Mouse (Mus musculus) forebrain, embryonic 12.5 days (tissue): ENCODE measurements around the gene Alox15. TPM values are rescaled to one million over a fixed set of nuclear protein-coding genes. Genes with fewer than 3 reads are reported as not detected.
A peak's percentile ranks its signal among the peaks of the same experiment; 100 is the strongest.

ENCODE experiments used
- ATAC-seq: fragments of 200-750 bp; cut with Nextera tagmentation; 2 replicates; pipeline ENCODE4 v1.8.0; 2017; ENCODE audit warnings: moderate TSS enrichment; ENCODE audit not compliant: low FRiP score
- H3K27ac ChIP-seq: fragments of 300-500 bp; sonication (generic); 2 replicates; pipeline ENCODE4 v1.5.1; 2016; ENCODE audit warnings: mild to moderate bottlenecking
- H3K27me3 ChIP-seq: fragments of 300-500 bp; sonication (generic); 2 replicates; pipeline ENCODE4 v1.6.1; 2016; ENCODE audit warnings: mild to moderate bottlenecking
- H3K36me3 ChIP-seq: fragments of 300-500 bp; sonication (generic); replicated peaks from 2 replicates; pipeline ENCODE4 v1.6.1; 2016; ENCODE audit warnings: mild to moderate bottlenecking
- H3K4me1 ChIP-seq: fragments of 300-500 bp; sonication (generic); 2 replicates; pipeline ENCODE4 v1.6.1; 2016
- H3K4me2 ChIP-seq: fragments of 300-500 bp; sonication (generic); 2 replicates; pipeline ENCODE4 v1.6.1; 2016; ENCODE audit warnings: mild to moderate bottlenecking, moderate library complexity
- H3K4me3 ChIP-seq: fragments of 300-500 bp; sonication (generic); replicated peaks from 2 replicates; pipeline ENCODE4 v1.5.1; 2016; ENCODE audit warnings: mild to moderate bottlenecking
- H3K9ac ChIP-seq: fragments of 300-500 bp; sonication (generic); 2 replicates; pipeline ENCODE4 v1.6.1; 2016; ENCODE audit warnings: mild to moderate bottlenecking
- H3K9me3 ChIP-seq: fragments of 300-500 bp; sonication (generic); 2 replicates; pipeline ENCODE4 v1.6.1; 2016
- WGBS: fragments of 180-500 bp; shearing (Covaris S2); methylation state at CpG from one replicate; pipeline ENCODE4 v1.1.7; 2016; 5-methylcytosine and 5-hydroxymethylcytosine counted together
- polyA plus RNA-seq: library from polyadenylated mRNA; unstranded; fragments of >200 nt; fragmentation: Nextera tagmentation; extraction: Ambion mirVana; gene quantifications from 2 replicates; pipeline ENCODE4 v1.2.1, GENCODE M21; 2016

Alox15 gene
- polyA plus RNA-seq, 1 experiment from 2014 or later, result 0.34 TPM

DNA sequence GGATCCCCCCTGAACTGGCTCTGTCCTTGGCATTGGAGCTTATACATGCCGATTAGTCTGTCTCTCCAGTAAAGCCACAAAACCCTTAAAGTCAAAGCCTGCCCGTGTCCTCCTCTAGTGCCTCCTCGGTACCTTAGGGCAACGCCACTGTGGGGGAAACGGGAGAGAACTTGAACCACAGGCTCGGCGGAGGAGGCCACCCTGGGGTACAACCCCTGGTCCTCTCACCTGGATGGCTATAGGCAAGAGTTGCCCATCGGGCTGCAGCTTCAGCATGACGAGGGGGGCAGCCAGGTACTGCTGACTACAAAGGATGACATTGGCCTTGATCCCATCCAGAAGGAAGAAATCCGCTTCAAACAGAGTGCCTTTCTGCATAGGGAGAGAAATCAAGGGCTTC is 4.0 kb downstream of the Alox15 start:
- no peak overlapping the region for H3K4me2 ChIP-seq
- no peak for ATAC-seq
- H3K4me3 ChIP-seq, result no peak overlapping the region
- no peaks in the 10 kb centered on the region for H3K36me3 ChIP-seq
- WGBS, result 85% methylated on average over 10 of the region's 10 CpGs
- no peak overlapping the region for H3K9ac ChIP-seq
- no peaks in the 10 kb centered on the region for H3K9me3 ChIP-seq
- peaks cover 56% of the 10 kb centered on the region for H3K27me3 ChIP-seq
- no peak overlapping the region for H3K27ac ChIP-seq
- H3K4me1 ChIP-seq, result peaks cover 14% of the 10 kb centered on the region

DNA sequence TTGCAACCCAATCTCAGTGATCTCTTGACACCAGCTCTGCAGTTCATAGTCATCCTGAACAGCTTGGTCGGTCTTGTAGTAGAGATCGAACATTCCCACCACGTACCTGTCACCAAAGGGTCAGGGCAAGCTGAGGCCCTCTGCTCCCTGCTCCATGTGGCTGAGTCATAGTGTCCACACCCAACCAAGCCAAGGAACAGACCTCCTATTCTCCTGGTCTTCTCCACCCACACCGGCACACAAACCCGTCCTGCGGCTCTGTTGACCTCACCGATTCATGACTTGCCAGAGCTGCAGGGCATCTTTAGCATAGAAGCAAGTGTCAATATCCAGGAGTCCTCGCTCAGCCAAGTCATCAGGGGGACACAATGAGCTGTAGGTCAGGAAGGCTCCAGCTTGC is 6.3 kb downstream of the Alox15 start:
- WGBS, result 95% methylated on average over 8 of the region's 8 CpGs
- H3K4me3 ChIP-seq, result no peak overlapping the region
- no peak for ATAC-seq

DNA sequence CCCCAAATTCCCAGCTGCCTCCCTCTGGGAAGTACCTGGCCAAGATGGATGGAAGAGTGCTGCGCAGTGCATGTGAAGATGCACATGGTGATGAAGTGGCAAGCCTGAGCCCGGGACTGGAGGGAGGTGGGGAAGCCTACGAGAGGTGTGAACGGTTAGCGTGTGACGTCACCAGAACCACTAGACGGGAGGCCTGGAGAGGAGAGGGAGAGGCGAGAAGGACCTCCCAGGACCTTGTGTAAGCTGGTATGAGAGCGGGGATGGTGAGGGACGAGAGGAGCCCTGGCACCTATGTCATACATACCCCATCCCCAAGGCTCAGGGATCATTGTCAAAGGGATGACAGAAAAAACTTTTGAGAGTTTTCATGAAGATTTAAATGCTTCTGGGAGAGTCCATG is 6.8 kb downstream of the Alox15 start:
- Histone ChIP-seq H3K36me3 (no peaks in the 10 kb centered on the region), H3K4me3 (no peak overlapping the region), H3K27ac (no peak overlapping the region), H3K9me3 (no peaks in the 10 kb centered on the region), H3K4me2 (no peak overlapping the region), H3K27me3 (peaks cover 28% of the 10 kb centered on the region), H3K9ac (no peak overlapping the region), H3K4me1 (no peaks in the 10 kb centered on the region)
- WGBS, result 84% methylated on average over 10 of the region's 10 CpGs
- ATAC-seq, result no peak

More for the DNA sequence above, 6.3 kb downstream of the Alox15 start:
- no peaks in the 10 kb centered on the region for H3K36me3 ChIP-seq
- H3K27me3 ChIP-seq, result peaks cover 33% of the 10 kb centered on the region
- no peaks in the 10 kb centered on the region for H3K4me1 ChIP-seq
- H3K4me2 ChIP-seq, result no peak overlapping the region
- no peak overlapping the region for H3K27ac ChIP-seq
- H3K9ac ChIP-seq, result no peak overlapping the region
- no peaks in the 10 kb centered on the region for H3K9me3 ChIP-seq

DNA sequence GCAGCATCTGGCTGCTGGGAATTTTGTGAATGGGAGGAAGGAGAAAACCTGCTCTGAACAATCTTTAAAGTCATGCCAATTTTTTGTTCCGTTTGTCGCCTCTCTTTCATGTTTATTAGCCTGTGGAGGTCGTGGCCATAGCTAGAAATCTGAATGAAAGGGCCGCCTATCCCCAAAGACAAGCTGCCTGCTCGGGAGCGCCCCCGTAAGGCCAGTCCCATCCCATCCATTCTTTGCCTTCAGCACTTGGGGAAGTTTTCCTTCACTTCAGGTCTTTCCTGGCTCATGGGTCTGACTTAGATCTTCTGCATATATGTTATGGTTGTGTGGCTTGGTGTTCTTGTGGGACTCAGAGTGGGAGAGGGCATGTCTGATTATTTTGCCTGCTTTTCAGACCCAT is 12.3 kb downstream of the Alox15 start:
- 0 out of 2 replicates have a peak, but pooled peaks cover 8% of the 10 kb centered on the region for H3K27me3 ChIP-seq
- H3K9me3 ChIP-seq, result no peaks in the 10 kb centered on the region
- H3K9ac ChIP-seq, result no peak overlapping the region
- 43% methylated on average over 7 of the region's 7 CpGs for WGBS
- H3K4me1 ChIP-seq, result no peaks in the 10 kb centered on the region
- no peak overlapping the region for H3K4me2 ChIP-seq
- H3K27ac ChIP-seq, result no peak overlapping the region
- H3K36me3 ChIP-seq, result no peaks in the 10 kb centered on the region
- ATAC-seq, result no peak
- no peak overlapping the region for H3K4me3 ChIP-seq

DNA sequence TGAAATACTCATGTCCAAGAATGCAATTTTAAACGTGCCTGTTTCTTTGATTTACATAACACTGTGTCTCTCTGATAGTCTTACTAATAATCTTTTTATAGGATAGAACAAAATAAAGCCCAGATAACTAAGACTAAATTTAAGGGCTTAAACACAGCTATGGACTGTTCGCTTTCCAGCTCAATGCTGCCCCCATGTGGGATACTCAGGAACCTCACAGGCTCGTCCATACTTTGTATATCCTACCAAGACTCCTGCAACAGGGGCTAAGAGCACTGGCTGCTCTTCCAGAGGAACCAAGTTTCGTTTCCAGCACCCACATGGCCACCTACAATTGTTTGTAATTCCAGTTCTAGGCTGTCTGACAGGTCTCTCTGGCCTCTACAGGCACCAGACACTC is 17.4 kb downstream of the Alox15 start:
- Histone ChIP-seq H3K27ac (no peak overlapping the region), H3K9ac (no peak overlapping the region), H3K9me3 (no peaks in the 10 kb centered on the region), H3K4me3 (no peak overlapping the region), H3K4me1 (no peaks in the 10 kb centered on the region), H3K4me2 (no peak overlapping the region), H3K27me3 (0 out of 2 replicates have a peak, but pooled peaks cover 11% of the 10 kb centered on the region), H3K36me3 (no peaks in the 10 kb centered on the region)
- 34% methylated on average over 4 of the region's 4 CpGs for WGBS
- no peak for ATAC-seq

DNA sequence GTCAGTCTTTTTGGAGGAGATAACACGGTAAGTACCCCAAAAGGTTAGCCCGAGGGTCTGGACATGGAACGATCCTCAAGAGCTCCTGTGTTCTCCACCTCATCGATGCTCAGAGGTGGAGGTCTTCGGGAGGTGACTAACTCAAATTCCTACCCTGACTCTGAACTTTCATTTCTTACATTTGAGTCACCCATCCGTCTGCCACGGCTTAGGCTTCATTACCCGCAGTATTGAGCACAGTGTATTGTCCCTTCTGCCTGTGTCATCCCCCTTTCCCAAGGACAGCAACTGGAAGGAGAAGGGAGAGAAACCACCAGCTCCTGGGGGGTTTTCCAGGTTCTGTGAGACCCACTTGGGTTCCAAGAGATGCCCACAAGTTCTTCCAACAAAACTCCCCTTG is 27.1 kb downstream of the Alox15 start:
- no peak overlapping the region for H3K9ac ChIP-seq
- H3K27ac ChIP-seq, result no peak overlapping the region
- H3K4me3 ChIP-seq, result no peak overlapping the region
- no peak for ATAC-seq
- peaks cover 7% of the 10 kb centered on the region; the same call in 1 of the 2 replicates for H3K4me1 ChIP-seq
- no peaks in the 10 kb centered on the region for H3K9me3 ChIP-seq
- no peaks in the 10 kb centered on the region for H3K36me3 ChIP-seq
- 90% methylated on average over 8 of the region's 8 CpGs for WGBS
- H3K27me3 ChIP-seq, result peaks cover 38% of the 10 kb centered on the region
- H3K4me2 ChIP-seq, result no peak overlapping the region

DNA sequence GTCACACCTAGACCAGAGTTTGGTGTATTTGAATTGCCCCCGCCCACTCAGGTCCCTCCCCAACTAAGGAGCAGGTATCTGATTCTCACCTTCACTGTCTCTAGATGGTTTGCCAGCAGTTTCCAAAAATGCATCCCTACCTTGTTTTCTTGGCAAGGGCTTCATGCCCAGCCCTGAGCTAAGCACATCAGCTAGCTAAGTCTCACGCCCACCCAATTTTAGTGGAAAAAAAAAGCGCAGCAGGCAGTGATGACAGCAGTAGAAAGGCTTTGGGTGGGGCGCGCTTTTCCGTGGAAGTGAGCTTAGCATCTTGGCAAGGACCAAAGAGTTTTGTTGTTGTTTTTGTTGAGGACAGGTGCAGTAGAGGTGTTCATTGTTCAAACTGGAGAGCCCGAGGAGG is 29.3 kb downstream of the Alox15 start, which contains the start of gene Alox12e:
Gene Alox12e (minus strand): TSS at position 101 of the 400 bp plus-strand sequence.
- 29% methylated on average over 7 of the region's 7 CpGs for WGBS
- no peak within 1 kb of the TSS for H3K27ac ChIP-seq
- H3K9ac ChIP-seq, result no peak within 1 kb of the TSS
- peak within 1 kb of the TSS; percentile 10 for H3K4me3 ChIP-seq
- no peaks in the 10 kb centered on the region for H3K9me3 ChIP-seq
- peak within 1 kb of the TSS; percentile 39 for H3K4me2 ChIP-seq
- H3K36me3 ChIP-seq, result no peaks in the 10 kb centered on the region
- ATAC-seq, result no peak
- peaks cover 52% of the 10 kb centered on the region for H3K27me3 ChIP-seq
- peaks cover 7% of the 10 kb centered on the region; the same call in 1 of the 2 replicates for H3K4me1 ChIP-seq

DNA sequence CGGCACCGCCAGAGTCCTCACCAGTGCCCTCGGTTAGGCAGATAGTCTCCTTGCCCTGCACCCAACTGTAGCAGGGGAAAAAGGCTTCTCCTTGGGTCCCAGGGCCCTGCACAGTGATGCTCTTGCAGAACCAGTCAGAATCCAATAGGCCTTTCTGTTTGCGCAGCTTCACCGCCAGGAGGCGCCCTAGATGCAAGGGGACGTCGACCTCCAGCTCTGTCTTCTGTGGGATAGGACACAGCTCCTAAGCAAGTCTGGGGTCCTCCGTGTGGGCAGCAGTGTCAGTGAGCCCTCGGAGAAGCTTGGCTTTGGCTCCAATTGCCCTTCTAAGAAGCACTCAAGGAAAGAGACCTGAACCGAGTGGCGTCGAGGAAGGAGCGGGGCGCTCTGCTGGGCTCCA is 30.2 kb downstream of the Alox15 start:
- H3K4me3 ChIP-seq, result peak overlapping the region; percentile 10
- 2% methylated on average over 15 of the region's 15 CpGs for WGBS
- H3K27me3 ChIP-seq, result peaks cover 52% of the 10 kb centered on the region

DNA sequence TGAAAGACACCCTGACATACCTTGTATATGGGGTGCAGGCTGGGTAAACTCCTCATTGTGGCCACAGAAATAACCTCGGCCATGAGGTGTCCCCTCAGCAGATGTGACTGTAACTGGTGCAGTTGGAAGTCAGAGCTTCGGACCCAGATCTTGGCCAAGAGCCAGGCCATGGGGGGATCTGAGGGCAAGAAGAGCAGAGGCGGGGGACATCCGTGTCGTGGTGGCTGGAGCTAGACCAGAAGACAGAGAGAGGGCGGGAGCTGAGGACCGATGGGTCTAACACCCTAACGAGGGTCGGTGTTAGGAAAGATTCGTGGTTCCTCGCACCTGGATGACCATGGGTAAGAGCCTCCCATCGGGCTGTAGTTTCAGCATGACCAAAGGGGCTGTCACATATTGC is 32.2 kb downstream of the Alox15 start:
- Histone ChIP-seq H3K4me3 (no peak overlapping the region), H3K9me3 (no peaks in the 10 kb centered on the region), H3K36me3 (no peaks in the 10 kb centered on the region), H3K9ac (no peak overlapping the region), H3K4me1 (peaks cover 7% of the 10 kb centered on the region; the same call in 1 of the 2 replicates), H3K27me3 (peaks cover 55% of the 10 kb centered on the region), H3K4me2 (no peak overlapping the region), H3K27ac (no peak overlapping the region)
- no peak for ATAC-seq
- 83% methylated on average over 12 of the region's 12 CpGs for WGBS

More for the DNA sequence above, 30.2 kb downstream of the Alox15 start:
- no peak for ATAC-seq
- H3K9me3 ChIP-seq, result no peaks in the 10 kb centered on the region
- H3K27ac ChIP-seq, result no peak overlapping the region
- no peak overlapping the region for H3K9ac ChIP-seq
- H3K4me1 ChIP-seq, result peaks cover 7% of the 10 kb centered on the region; the same call in 1 of the 2 replicates
- H3K4me2 ChIP-seq, result peak overlapping the region; percentile 39
- no peaks in the 10 kb centered on the region for H3K36me3 ChIP-seq

DNA sequence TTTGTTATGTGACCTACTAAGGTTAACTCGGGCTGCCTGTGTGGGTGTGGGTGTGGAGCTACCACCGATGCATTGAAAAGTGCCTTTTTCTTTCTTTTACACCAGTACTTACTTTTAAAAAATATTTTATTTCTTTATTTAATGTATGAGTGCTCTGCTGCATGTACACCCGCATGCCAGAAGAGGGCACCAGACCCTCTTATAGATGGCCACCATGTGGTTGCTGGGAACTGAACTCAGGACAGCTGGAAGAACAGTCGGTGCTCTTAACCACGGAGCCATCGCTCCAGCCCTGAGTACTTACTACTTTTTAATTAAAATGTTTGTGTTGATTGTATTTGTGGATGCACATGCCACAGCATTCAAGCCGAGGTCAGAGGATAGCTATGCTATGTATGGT is 38.0 kb downstream of the Alox15 start:
- H3K9ac ChIP-seq, result no peak overlapping the region
- no peaks in the 10 kb centered on the region for H3K36me3 ChIP-seq
- peaks cover 22% of the 10 kb centered on the region; the same call in 1 of the 2 replicates for H3K27me3 ChIP-seq
- ATAC-seq, result no peak
- H3K4me3 ChIP-seq, result no peak overlapping the region
- 44% methylated on average over 7 of the region's 7 CpGs for WGBS
- H3K9me3 ChIP-seq, result no peaks in the 10 kb centered on the region
- no peaks in the 10 kb centered on the region for H3K4me1 ChIP-seq
- H3K27ac ChIP-seq, result no peak overlapping the region
- no peak overlapping the region for H3K4me2 ChIP-seq

DNA sequence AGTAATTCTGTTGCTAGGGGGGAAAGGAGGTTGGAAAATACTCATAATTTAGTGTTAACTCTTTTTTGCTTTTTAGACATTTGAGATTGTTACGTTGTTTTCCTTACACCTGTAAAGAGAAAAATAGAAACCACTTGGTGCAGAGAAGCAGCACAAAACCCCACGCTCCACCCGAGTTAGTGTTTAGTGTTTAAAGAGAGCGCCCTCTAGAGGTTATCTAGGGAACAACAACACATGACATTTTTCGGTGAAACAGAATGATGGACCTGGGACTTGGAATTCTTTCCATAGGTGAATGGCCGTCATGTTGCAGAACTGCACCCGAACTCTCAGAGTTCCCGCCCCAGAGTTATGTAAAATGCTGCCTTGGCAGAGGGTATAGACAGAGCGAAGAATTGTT is 42.5 kb downstream of the Alox15 start:
- Histone ChIP-seq H3K9me3 (no peaks in the 10 kb centered on the region), H3K4me3 (no peak overlapping the region), H3K9ac (no peak overlapping the region), H3K27ac (no peak overlapping the region), H3K27me3 (peaks cover 18% of the 10 kb centered on the region; the same call in 1 of the 2 replicates), H3K4me1 (no peaks in the 10 kb centered on the region), H3K36me3 (no peaks in the 10 kb centered on the region), H3K4me2 (no peak overlapping the region)
- no peak for ATAC-seq
- WGBS, result 32% methylated on average over 9 of the region's 9 CpGs

DNA sequence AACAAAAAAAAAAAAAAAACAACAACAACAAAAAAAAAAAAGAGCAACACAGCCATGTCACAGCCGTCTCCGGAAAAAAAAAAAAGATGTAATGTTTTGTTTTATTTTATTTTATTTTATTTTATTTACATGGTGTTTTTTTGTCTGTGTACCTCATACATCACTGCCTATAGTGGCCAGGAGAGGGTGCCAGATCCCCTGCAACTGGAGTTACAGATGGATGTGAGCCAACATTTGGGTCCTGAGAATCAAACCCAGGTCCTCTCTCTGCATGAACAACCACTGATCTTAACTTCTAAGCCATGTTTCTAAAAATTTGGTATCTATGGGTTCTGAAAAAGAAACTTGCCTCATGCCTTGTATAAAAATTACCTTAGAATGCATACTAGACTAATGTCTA is 43.5 kb downstream of the Alox15 start:
- no peak overlapping the region for H3K9ac ChIP-seq
- H3K4me2 ChIP-seq, result no peak overlapping the region
- no peak for ATAC-seq
- peaks cover 18% of the 10 kb centered on the region; the same call in 1 of the 2 replicates for H3K27me3 ChIP-seq
- WGBS, result 82% methylated on average over 2 of the region's 2 CpGs
- H3K4me3 ChIP-seq, result no peak overlapping the region
- H3K36me3 ChIP-seq, result no peaks in the 10 kb centered on the region
- no peaks in the 10 kb centered on the region for H3K9me3 ChIP-seq
- H3K27ac ChIP-seq, result no peak overlapping the region
- no peaks in the 10 kb centered on the region for H3K4me1 ChIP-seq

DNA sequence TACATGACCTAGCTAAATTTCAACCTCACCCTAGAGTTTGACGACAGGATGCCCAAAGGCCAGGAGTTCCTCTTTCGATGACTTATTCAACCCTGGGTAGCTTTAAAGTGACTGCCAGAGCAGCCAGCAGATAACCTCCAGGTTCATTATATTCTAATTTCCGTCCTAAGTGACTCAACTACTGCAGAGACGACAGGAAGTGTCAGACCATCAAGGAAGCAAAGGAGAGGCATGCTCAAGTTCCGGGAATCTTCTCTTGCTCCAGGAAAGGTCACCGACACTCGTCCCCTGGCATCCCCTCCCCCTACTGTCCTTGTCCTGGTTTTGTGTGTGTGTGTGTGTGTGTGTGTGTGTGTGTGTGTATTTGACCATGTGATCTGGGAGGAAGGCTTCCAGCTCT is 45.7 kb downstream of the Alox15 start:
- Histone ChIP-seq H3K4me2 (no peak overlapping the region), H3K9me3 (peaks cover under 1% of the 10 kb centered on the region; the same call in 1 of the 2 replicates), H3K9ac (no peak overlapping the region), H3K4me3 (no peak overlapping the region), H3K36me3 (no peaks in the 10 kb centered on the region), H3K27me3 (peaks cover 5% of the 10 kb centered on the region; the same call in 1 of the 2 replicates), H3K27ac (no peak overlapping the region), H3K4me1 (no peaks in the 10 kb centered on the region)
- ATAC-seq, result no peak
- 75% methylated on average over 7 of the region's 7 CpGs for WGBS
